In genomic region chr16:11164695-11165255, GRCm38 (mm10) we compare ENCODE assay signal across 20 mouse cellular contexts. TPM values are rescaled to one million over a fixed set of nuclear protein-coding genes. Genes with fewer than 3 reads are reported as not detected.
A peak's percentile ranks its signal among the peaks of the same experiment; 100 is the strongest.
DNase-seq lines count a peak whose midpoint lies in the region; ATAC-seq and TF ChIP-seq lines count a peak whose summit lies in the region.
"Had no signal": no experiment of that assay in that cellular context is flagged by ENCODE, and none has a peak within 500 bp of the region (broad histone marks: within the 10 kb centered on the region; RNA-seq: fewer than 3 reads in every experiment).

No protein-coding gene starts in this region.

- no peak overlapping the region for H3K4me3 ChIP-seq in hindbrain, embryonic 13.5 days
- H3K4me3 ChIP-seq in hindbrain, embryonic 12.5 days, result no peak overlapping the region
- no peak overlapping the region for H3K4me3 ChIP-seq in liver, adult 2 months (ENCODE audit: insufficient read depth, low read depth, low read length)
- H3K4me3 ChIP-seq in liver, postnatal 0 days (ENCODE audit: low read depth, low read length), result no peak overlapping the region
- H3K4me3 ChIP-seq in kidney, embryonic 15.5 days (replicated peaks), result no peak overlapping the region
- no peak overlapping the region for H3K4me3 ChIP-seq in limb, embryonic 14.5 days (replicated peaks; ENCODE audit: low read length)
- H3K4me3 ChIP-seq: forebrain, embryonic 12.5 days; liver, embryonic 12.5 days; lung, embryonic 15.5 days; midbrain, embryonic 12.5 days; myocyte had no signal

- WGBS in hindbrain, embryonic 13.5 days, result 82% methylated on average over 3 of the region's 3 CpGs
- 73% methylated on average over 3 of the region's 3 CpGs for WGBS in hindbrain, embryonic 12.5 days
- WGBS in liver, adult 2 months, result 21% methylated on average over 3 of the region's 3 CpGs
- WGBS in liver, postnatal 0 days (ENCODE audit: insufficient replicate concordance), result 61% methylated on average over 3 of the region's 3 CpGs
- 72% methylated on average over 3 of the region's 3 CpGs for WGBS in kidney, embryonic 15.5 days
- WGBS in limb, embryonic 14.5 days, result 61% methylated on average over 3 of the region's 3 CpGs

- no peaks in the 10 kb centered on the region for H3K9me3 ChIP-seq in hindbrain, embryonic 13.5 days
- no peaks in the 10 kb centered on the region for H3K9me3 ChIP-seq in hindbrain, embryonic 12.5 days (replicated peaks)
- no peaks in the 10 kb centered on the region for H3K9me3 ChIP-seq in liver, postnatal 0 days (ENCODE audit: low read length)
- no peaks in the 10 kb centered on the region for H3K9me3 ChIP-seq in kidney, embryonic 15.5 days (replicated peaks)
- H3K9me3 ChIP-seq in limb, embryonic 14.5 days (ENCODE audit: control insufficient read depth, low read length), result no peaks in the 10 kb centered on the region
- H3K9me3 ChIP-seq: forebrain, embryonic 12.5 days; liver, embryonic 12.5 days; lung, embryonic 15.5 days; midbrain, embryonic 12.5 days had no signal

- peak overlapping the region; percentile 24; the same call in 1 of the 2 replicates for H3K27ac ChIP-seq in hindbrain, embryonic 13.5 days
- no peak overlapping the region for H3K27ac ChIP-seq in hindbrain, embryonic 12.5 days
- H3K27ac ChIP-seq in liver, adult 2 months (replicated peaks; ENCODE audit: insufficient read depth, low read depth, low read length), result 0 out of 2 replicates have a peak overlapping the region, but pooled peaks have one; percentile 10
- no peak overlapping the region for H3K27ac ChIP-seq in liver, postnatal 0 days (ENCODE audit: low read depth)
- H3K27ac ChIP-seq in kidney, embryonic 15.5 days, result peak overlapping the region; percentile 19; the same call in 1 of the 2 replicates
- H3K27ac ChIP-seq in limb, embryonic 14.5 days (replicated peaks; ENCODE audit: low read depth, low read length), result peak overlapping the region; percentile 63
- H3K27ac ChIP-seq: forebrain, embryonic 12.5 days; liver, embryonic 12.5 days; lung, embryonic 15.5 days; macrophage; midbrain, embryonic 12.5 days had no signal

- peaks cover 30% of the 10 kb centered on the region for H3K36me3 ChIP-seq in hindbrain, embryonic 13.5 days
- H3K36me3 ChIP-seq in hindbrain, embryonic 12.5 days, result peaks cover 23% of the 10 kb centered on the region
- peaks cover 13% of the 10 kb centered on the region for H3K36me3 ChIP-seq in liver, adult 2 months (ENCODE audit: control insufficient read depth, insufficient read depth, low read length)
- H3K36me3 ChIP-seq in liver, postnatal 0 days (replicated peaks; ENCODE audit: insufficient read depth, low read length), result peaks cover 22% of the 10 kb centered on the region
- H3K36me3 ChIP-seq in kidney, embryonic 15.5 days, result peaks cover 27% of the 10 kb centered on the region
- peaks cover 23% of the 10 kb centered on the region for H3K36me3 ChIP-seq in limb, embryonic 14.5 days (ENCODE audit: control insufficient read depth, insufficient read depth, low read length)

- no peak for ATAC-seq in hindbrain, embryonic 13.5 days (ENCODE audit: low FRiP score)
- ATAC-seq in hindbrain, embryonic 12.5 days (ENCODE audit: low FRiP score), result no peak
- ATAC-seq in liver, postnatal 0 days, result no peak
- ATAC-seq in kidney, embryonic 15.5 days (replicated peaks; ENCODE audit: low FRiP score), result no peak
- ATAC-seq in limb, embryonic 14.5 days (ENCODE audit: low FRiP score, low read depth), result no peak
- no peak for ATAC-seq in granulocyte monocyte progenitor cell, adult 5-6 weeks (replicated peaks; ENCODE audit: poor library complexity, severe bottlenecking)
- ATAC-seq: liver, embryonic 12.5 days had no signal

- H3K4me2 ChIP-seq in hindbrain, embryonic 13.5 days, result no peak overlapping the region
- no peak overlapping the region for H3K4me2 ChIP-seq in hindbrain, embryonic 12.5 days (replicated peaks)
- no peak overlapping the region for H3K4me2 ChIP-seq in liver, postnatal 0 days (ENCODE audit: low read depth, low read length)
- H3K4me2 ChIP-seq in kidney, embryonic 15.5 days, result no peak overlapping the region
- no peak overlapping the region for H3K4me2 ChIP-seq in limb, embryonic 14.5 days (replicated peaks; ENCODE audit: low read depth, low read length, severe bottlenecking)
- H3K4me2 ChIP-seq: forebrain, embryonic 12.5 days; liver, embryonic 12.5 days; lung, embryonic 15.5 days; midbrain, embryonic 12.5 days had no signal

- H3K79me2 ChIP-seq in liver, adult 2 months (ENCODE audit: control insufficient read depth, insufficient read depth, low read length), result peaks cover 31% of the 10 kb centered on the region; the same call in 1 of the 2 replicates

- no peaks in the 10 kb centered on the region for H3K4me1 ChIP-seq in hindbrain, embryonic 13.5 days (replicated peaks)
- no peaks in the 10 kb centered on the region for H3K4me1 ChIP-seq in hindbrain, embryonic 12.5 days
- peaks cover 8% of the 10 kb centered on the region for H3K4me1 ChIP-seq in liver, adult 2 months (ENCODE audit: control insufficient read depth, insufficient read depth, low read length)
- H3K4me1 ChIP-seq in liver, postnatal 0 days (ENCODE audit: insufficient read depth), result no peaks in the 10 kb centered on the region
- no peaks in the 10 kb centered on the region for H3K4me1 ChIP-seq in kidney, embryonic 15.5 days
- H3K4me1 ChIP-seq in limb, embryonic 14.5 days (ENCODE audit: control insufficient read depth, insufficient read depth, low read length), result 0 out of 2 replicates have a peak, but pooled peaks cover 4% of the 10 kb centered on the region
- H3K4me1 ChIP-seq: forebrain, embryonic 12.5 days; liver, embryonic 12.5 days; lung, embryonic 15.5 days; midbrain, embryonic 12.5 days had no signal

- DNase-seq in liver, adult 2 months (ENCODE audit: extremely low read depth, low read depth, low spot score), result peak; percentile 37
- no peak for DNase-seq in liver, postnatal 0 days
- DNase-seq in limb, embryonic 14.5 days (ENCODE audit: low spot score), result peak; percentile 14
- no peak for DNase-seq in left cerebral cortex, postnatal 4 days
- DNase-seq: adrenal gland, postnatal 10 days; cerebellum, adult 8-10 months; gastrocnemius, postnatal 10 days; heart, postnatal 10 days; layer of hippocampus, adult 9-11 months; thymus, adult 18-20 months had no signal

- no peak for TF ChIP-seq CTCF in liver, adult 2 months (IDR thresholded peaks at IDR 0.05; ENCODE audit: low read depth, low read length)
- TF ChIP-seq CTCF in liver, postnatal 0 days (IDR thresholded peaks at IDR 0.05; ENCODE audit: low read depth), result no peak

- no peak for TF ChIP-seq POLR2A in liver, adult 2 months (IDR thresholded peaks at IDR 0.05; ENCODE audit: extremely low read depth, insufficient read depth, low read length)
- no peak for TF ChIP-seq POLR2A in limb, embryonic 14.5 days (IDR thresholded peaks at IDR 0.05; ENCODE audit: borderline replicate concordance, extremely low read depth, insufficient read depth, insufficient read length)

- TF ChIP-seq EP300 in liver, postnatal 0 days (IDR thresholded peaks at IDR 0.05; ENCODE audit: low read depth), result no peak

- intact Hi-C loops in left cerebral cortex, postnatal 4 days (cut with DNase I), result no loop called here

- H3K27me3 ChIP-seq in hindbrain, embryonic 13.5 days, result no peaks in the 10 kb centered on the region
- no peaks in the 10 kb centered on the region for H3K27me3 ChIP-seq in hindbrain, embryonic 12.5 days
- no peaks in the 10 kb centered on the region for H3K27me3 ChIP-seq in liver, adult 2 months (ENCODE audit: control insufficient read depth, insufficient read depth, low read length)
- H3K27me3 ChIP-seq in liver, postnatal 0 days (ENCODE audit: insufficient read depth, low read length), result no peaks in the 10 kb centered on the region
- no peaks in the 10 kb centered on the region for H3K27me3 ChIP-seq in kidney, embryonic 15.5 days
- H3K27me3 ChIP-seq in limb, embryonic 14.5 days (ENCODE audit: control insufficient read depth, insufficient read depth, low read length), result no peaks in the 10 kb centered on the region
- H3K27me3 ChIP-seq: forebrain, embryonic 12.5 days; liver, embryonic 12.5 days; lung, embryonic 15.5 days; midbrain, embryonic 12.5 days had no signal

- no peak overlapping the region for H3K9ac ChIP-seq in hindbrain, embryonic 13.5 days
- H3K9ac ChIP-seq in hindbrain, embryonic 12.5 days, result no peak overlapping the region
- H3K9ac ChIP-seq in liver, adult 2 months (ENCODE audit: low read depth, low read length), result no peak overlapping the region
- no peak overlapping the region for H3K9ac ChIP-seq in liver, postnatal 0 days (replicated peaks)
- H3K9ac ChIP-seq in kidney, embryonic 15.5 days, result no peak overlapping the region
- no peak overlapping the region for H3K9ac ChIP-seq in limb, embryonic 14.5 days (ENCODE audit: low read depth, low read length, severe bottlenecking)
- H3K9ac ChIP-seq: forebrain, embryonic 12.5 days; liver, embryonic 12.5 days; lung, embryonic 15.5 days; midbrain, embryonic 12.5 days had no signal

RNA-seq across cellular contexts. Expression of gene Zc3h7a, which starts 11.4 kb away (rescaled TPM):
- polyA plus RNA-seq in hindbrain, embryonic 13.5 days (2015; fragmentation: Nextera tagmentation; extraction: Ambion mirVana), result 77.1 and 84.1 TPM in 2 replicates
- 118 and 124 TPM in 2 replicates for polyA plus RNA-seq in hindbrain, embryonic 12.5 days (2016; fragmentation: Nextera tagmentation; extraction: Ambion mirVana)
- total RNA-seq in liver, adult 2 months (2014; rRNA removed), result 45.2 and 56.8 TPM in 2 replicates
- polyA plus RNA-seq in liver, adult 2 months (2012; rRNA removed), result 17.7 and 25.3 TPM in 2 replicates
- polyA plus RNA-seq in liver, postnatal 0 days (2015; fragmentation: Nextera tagmentation; extraction: Ambion mirVana), result 18.5 and 22.5 TPM in 2 replicates
- 89.4 and 89.9 TPM in 2 replicates for polyA plus RNA-seq in kidney, embryonic 15.5 days (2015; fragmentation: Nextera tagmentation; extraction: Ambion mirVana)
- polyA plus RNA-seq in limb, embryonic 14.5 days (2012; rRNA removed), result 191 and 218 TPM in 2 replicates
- polyA plus RNA-seq in limb, embryonic 14.5 days (2014; fragmentation: Nextera tagmentation; extraction: Ambion mirVana), result 94.9 and 105 TPM in 2 replicates
- 100 to 1,000 TPM in 1 of 2 experiments, 10 to 100 TPM in 1; 81.8 to 101 TPM for total RNA-seq in left cerebral cortex, postnatal 4 days (2021)
- total RNA-seq in granulocyte monocyte progenitor cell, adult 5-6 weeks (2014; fragmentation: Nextera tagmentation), result 178 and 213 TPM in 2 replicates
- 208 and 260 TPM in 2 replicates for total RNA-seq in granulocyte monocyte progenitor cell, adult 5-6 weeks (2017)

RNA-seq across cellular contexts. Expression of gene Txndc11, which starts 30.3 kb away (rescaled TPM):
- 25.7 and 27.9 TPM in 2 replicates for polyA plus RNA-seq in hindbrain, embryonic 13.5 days (2015; fragmentation: Nextera tagmentation; extraction: Ambion mirVana)
- polyA plus RNA-seq in hindbrain, embryonic 12.5 days (2016; fragmentation: Nextera tagmentation; extraction: Ambion mirVana), result 34.6 and 37.6 TPM in 2 replicates
- 12.1 and 12.4 TPM in 2 replicates for total RNA-seq in liver, adult 2 months (2014; rRNA removed)
- polyA plus RNA-seq in liver, adult 2 months (2012; rRNA removed), result 23.6 and 26.5 TPM in 2 replicates
- polyA plus RNA-seq in liver, postnatal 0 days (2015; fragmentation: Nextera tagmentation; extraction: Ambion mirVana), result 17.9 TPM in 2 replicates
- 32.8 and 35.7 TPM in 2 replicates for polyA plus RNA-seq in kidney, embryonic 15.5 days (2015; fragmentation: Nextera tagmentation; extraction: Ambion mirVana)
- polyA plus RNA-seq in limb, embryonic 14.5 days (2012; rRNA removed), result 36.9 and 41.7 TPM in 2 replicates
- 45.0 and 47.9 TPM in 2 replicates for polyA plus RNA-seq in limb, embryonic 14.5 days (2014; fragmentation: Nextera tagmentation; extraction: Ambion mirVana)
- total RNA-seq in left cerebral cortex, postnatal 4 days (2021), result 10 to 100 TPM; 39.4 to 39.7 TPM
- 52.8 and 71.7 TPM in 2 replicates for total RNA-seq in granulocyte monocyte progenitor cell, adult 5-6 weeks (2014; fragmentation: Nextera tagmentation)
- 36.8 and 44.6 TPM in 2 replicates for total RNA-seq in granulocyte monocyte progenitor cell, adult 5-6 weeks (2017)

RNA-seq across cellular contexts. Expression of gene Rsl1d1, which starts 38.4 kb away (rescaled TPM):
- polyA plus RNA-seq in hindbrain, embryonic 13.5 days (2015; fragmentation: Nextera tagmentation; extraction: Ambion mirVana), result 144 and 151 TPM in 2 replicates
- polyA plus RNA-seq in hindbrain, embryonic 12.5 days (2016; fragmentation: Nextera tagmentation; extraction: Ambion mirVana), result 183 and 196 TPM in 2 replicates
- 25.0 and 28.7 TPM in 2 replicates for total RNA-seq in liver, adult 2 months (2014; rRNA removed)
- 4.2 and 4.5 TPM in 2 replicates for polyA plus RNA-seq in liver, adult 2 months (2012; rRNA removed)
- 60.7 and 61.7 TPM in 2 replicates for polyA plus RNA-seq in liver, postnatal 0 days (2015; fragmentation: Nextera tagmentation; extraction: Ambion mirVana)
- 189 and 206 TPM in 2 replicates for polyA plus RNA-seq in kidney, embryonic 15.5 days (2015; fragmentation: Nextera tagmentation; extraction: Ambion mirVana)
- 50.2 and 82.0 TPM in 2 replicates for polyA plus RNA-seq in limb, embryonic 14.5 days (2012; rRNA removed)
- 176 and 181 TPM in 2 replicates for polyA plus RNA-seq in limb, embryonic 14.5 days (2014; fragmentation: Nextera tagmentation; extraction: Ambion mirVana)
- 10 to 100 TPM; 70.6 to 75.7 TPM for total RNA-seq in left cerebral cortex, postnatal 4 days (2021)
- total RNA-seq in granulocyte monocyte progenitor cell, adult 5-6 weeks (2014; fragmentation: Nextera tagmentation), result 162 and 210 TPM in 2 replicates
- total RNA-seq in granulocyte monocyte progenitor cell, adult 5-6 weeks (2017), result 280 and 324 TPM in 2 replicates

Comparison
In these comparisons a context has a peak if more than half of its experiments do, and no peak if none do; other contexts are left out.
1. H3K27ac ChIP-seq: peak in hindbrain, embryonic 13.5 days (single experiment), liver, adult 2 months (single experiment), kidney, embryonic 15.5 days (single experiment) and limb, embryonic 14.5 days (single experiment); none in hindbrain, embryonic 12.5 days (single experiment) and liver, postnatal 0 days (single experiment).
2. DNase-seq: peak in liver, adult 2 months (single experiment) and limb, embryonic 14.5 days (single experiment); none in liver, postnatal 0 days (single experiment) and left cerebral cortex, postnatal 4 days (single experiment).